Mouse (Mus musculus) forebrain, embryonic 13.5 days (tissue): ENCODE results near the gene Mlxipl. TPM values are rescaled to one million over a fixed set of nuclear protein-coding genes. Genes with fewer than 3 reads are reported as not detected.

Experiments used
- ATAC-seq: fragments of 200-750 bp; cut with Nextera tagmentation; 2 replicates; pipeline ENCODE4 v1.8.0; 2017
- H3K27ac ChIP-seq: fragments of 300-500 bp; sonication (generic); 2 replicates; pipeline ENCODE4 v1.5.1; 2015; ENCODE audit warnings: inconsistent platforms, mild to moderate bottlenecking, moderate library complexity
- H3K27me3 ChIP-seq: fragments of 300-500 bp; sonication (generic); 2 replicates; pipeline ENCODE4 v1.6.1; 2015; ENCODE audit warnings: mild to moderate bottlenecking, inconsistent platforms
- H3K36me3 ChIP-seq: fragments of 300-500 bp; sonication (generic); 2 replicates; pipeline ENCODE4 v1.6.1; 2015; ENCODE audit warnings: mild to moderate bottlenecking, inconsistent platforms; ENCODE audit not compliant: poor library complexity, severe bottlenecking
- H3K4me1 ChIP-seq: fragments of 300-500 bp; sonication (generic); 2 replicates; pipeline ENCODE4 v1.6.1; 2015; ENCODE audit warnings: inconsistent platforms
- H3K4me2 ChIP-seq: fragments of 300-500 bp; sonication (generic); 2 replicates; pipeline ENCODE4 v1.6.1; 2015; ENCODE audit warnings: inconsistent platforms, mild to moderate bottlenecking, moderate library complexity
- H3K4me3 ChIP-seq: fragments of 300-500 bp; sonication (generic); 2 replicates; pipeline ENCODE4 v1.5.1; 2015; ENCODE audit warnings: mild to moderate bottlenecking, inconsistent platforms
- H3K9ac ChIP-seq: fragments of 300-500 bp; sonication (generic); 2 replicates; pipeline ENCODE4 v1.6.1; 2015; ENCODE audit warnings: mild to moderate bottlenecking, inconsistent platforms
- H3K9me3 ChIP-seq: fragments of 300-500 bp; sonication (generic); replicated peaks from 2 replicates; pipeline ENCODE4 v1.6.1; 2016; ENCODE audit warnings: inconsistent platforms
- WGBS: fragments of 180-500 bp; shearing (Covaris S2); methylation state at CpG from one replicate; pipeline ENCODE4 v1.1.7; 2015; 5-methylcytosine and 5-hydroxymethylcytosine counted together
- polyA plus RNA-seq: library from polyadenylated mRNA; unstranded; fragments of >200 nt; fragmentation: Nextera tagmentation; extraction: Ambion mirVana; gene quantifications from 2 replicates; pipeline ENCODE4 v1.2.1, GENCODE M21; 2015

Mlxipl gene
- polyA plus RNA-seq, 1 experiment from 2014 or later = 1.6 TPM

GRCm38 (mm10) chr5:135126121-135126520 lies 36.4 kb downstream of the Mlxipl start:
- Histone ChIP-seq H3K36me3 (no peaks in the 10 kb centered on the region), H3K9ac (no peak overlapping the region), H3K9me3 (no peaks in the 10 kb centered on the region), H3K4me2 (no peak overlapping the region), H3K27ac (no peak overlapping the region), H3K27me3 (peaks cover 32% of the 10 kb centered on the region), H3K4me3 (no peak overlapping the region), H3K4me1 (no peaks in the 10 kb centered on the region)
- 68% methylated on average over 6 of the region's 6 CpGs for WGBS
- ATAC-seq = no peak

GRCm38 (mm10) chr5:135127669-135128068 lies 38.0 kb downstream of the Mlxipl start:
- ATAC-seq = no peak
- Histone ChIP-seq H3K4me3 (no peak overlapping the region), H3K4me1 (no peaks in the 10 kb centered on the region), H3K9ac (no peak overlapping the region), H3K4me2 (no peak overlapping the region), H3K9me3 (no peaks in the 10 kb centered on the region), H3K27ac (no peak overlapping the region), H3K36me3 (no peaks in the 10 kb centered on the region), H3K27me3 (peaks cover 33% of the 10 kb centered on the region)
- 74% methylated on average over 6 of the region's 6 CpGs for WGBS

GRCm38 (mm10) chr5:135129747-135130146 lies 40.1 kb downstream of the Mlxipl start:
- peaks cover 10% of the 10 kb centered on the region for H3K4me1 ChIP-seq
- H3K4me2 ChIP-seq = no peak overlapping the region
- H3K36me3 ChIP-seq = no peaks in the 10 kb centered on the region
- 90% methylated on average over 4 of the region's 4 CpGs for WGBS
- H3K9me3 ChIP-seq = no peaks in the 10 kb centered on the region
- no peak for ATAC-seq
- no peak overlapping the region for H3K4me3 ChIP-seq
- peaks cover 51% of the 10 kb centered on the region for H3K27me3 ChIP-seq
- H3K9ac ChIP-seq = no peak overlapping the region
- no peak overlapping the region for H3K27ac ChIP-seq

- peaks cover 10% of the 10 kb centered on the region for H3K4me1 ChIP-seq
- H3K36me3 ChIP-seq = no peaks in the 10 kb centered on the region
- 9% methylated on average over 26 of the region's 26 CpGs for WGBS
- no peak overlapping the region for H3K9ac ChIP-seq
- no peaks in the 10 kb centered on the region for H3K9me3 ChIP-seq
- H3K4me2 ChIP-seq = peak overlapping the region; percentile 47
- no peak for ATAC-seq
- no peak overlapping the region for H3K27ac ChIP-seq
- peaks cover 54% of the 10 kb centered on the region for H3K27me3 ChIP-seq
- peak overlapping the region; percentile 16 for H3K4me3 ChIP-seq
Measured at GRCm38 (mm10) chr5:135133736-135134405, 44.2 kb downstream of the Mlxipl start.

- Histone ChIP-seq H3K27ac (no peak overlapping the region), H3K27me3 (peaks cover 53% of the 10 kb centered on the region), H3K4me2 (peak overlapping the region; percentile 47), H3K4me3 (peak overlapping the region; percentile 16), H3K4me1 (peaks cover 10% of the 10 kb centered on the region), H3K36me3 (no peaks in the 10 kb centered on the region), H3K9ac (no peak overlapping the region), H3K9me3 (no peaks in the 10 kb centered on the region)
- 2% methylated on average over 8 of the region's 8 CpGs for WGBS
- ATAC-seq = no peak
Measured at GRCm38 (mm10) chr5:135134534-135134933, 44.8 kb downstream of the Mlxipl start.

- Histone ChIP-seq H3K4me2 (no peak overlapping the region), H3K9me3 (no peaks in the 10 kb centered on the region), H3K27ac (no peak overlapping the region), H3K4me3 (no peak overlapping the region), H3K27me3 (peaks cover 7% of the 10 kb centered on the region), H3K36me3 (no peaks in the 10 kb centered on the region), H3K4me1 (no peaks in the 10 kb centered on the region), H3K9ac (no peak overlapping the region)
- no peak for ATAC-seq
- WGBS = 86% methylated on average over 2 of the region's 2 CpGs
Measured at GRCm38 (mm10) chr5:135139881-135140280, 50.2 kb downstream of the Mlxipl start.

GRCm38 (mm10) chr5:135144469-135144868 lies 54.8 kb downstream of the Mlxipl start:
- Histone ChIP-seq H3K27me3 (no peaks in the 10 kb centered on the region), H3K4me2 (no peak overlapping the region), H3K4me1 (peaks cover 10% of the 10 kb centered on the region), H3K36me3 (no peaks in the 10 kb centered on the region), H3K9me3 (no peaks in the 10 kb centered on the region), H3K4me3 (no peak overlapping the region), H3K9ac (no peak overlapping the region), H3K27ac (no peak overlapping the region)
- ATAC-seq = no peak
- 67% methylated on average over 4 of the region's 4 CpGs for WGBS

- H3K9ac ChIP-seq = no peak overlapping the region
- ATAC-seq = no peak
- no peaks in the 10 kb centered on the region for H3K27me3 ChIP-seq
- H3K36me3 ChIP-seq = no peaks in the 10 kb centered on the region
- WGBS = 88% methylated on average over 3 of the region's 3 CpGs
- H3K4me2 ChIP-seq = no peak overlapping the region
- no peaks in the 10 kb centered on the region for H3K9me3 ChIP-seq
- H3K4me3 ChIP-seq = no peak overlapping the region
- peaks cover 18% of the 10 kb centered on the region for H3K4me1 ChIP-seq
- H3K27ac ChIP-seq = no peak overlapping the region
Measured at GRCm38 (mm10) chr5:135145532-135145931, 55.8 kb downstream of the Mlxipl start.

- Histone ChIP-seq H3K9ac (no peak overlapping the region), H3K4me3 (no peak overlapping the region), H3K4me1 (peaks cover 18% of the 10 kb centered on the region), H3K27ac (no peak overlapping the region), H3K4me2 (no peak overlapping the region), H3K9me3 (no peaks in the 10 kb centered on the region), H3K36me3 (no peaks in the 10 kb centered on the region), H3K27me3 (no peaks in the 10 kb centered on the region)
- no peak for ATAC-seq
Measured at GRCm38 (mm10) chr5:135145955-135146354, 56.3 kb downstream of the Mlxipl start.

GRCm38 (mm10) chr5:135148715-135149052 lies 59.0 kb downstream of the Mlxipl start:
- no peaks in the 10 kb centered on the region for H3K27me3 ChIP-seq
- peak overlapping the region; percentile 83 for H3K27ac ChIP-seq
- peaks cover 18% of the 10 kb centered on the region for H3K4me1 ChIP-seq
- ATAC-seq = no peak
- H3K9ac ChIP-seq = peak overlapping the region; percentile 67
- under 1% methylated on average over 13 of the region's 13 CpGs for WGBS
- H3K4me3 ChIP-seq = peak overlapping the region; percentile 69
- peak overlapping the region; percentile 78 for H3K4me2 ChIP-seq
- peaks cover 10% of the 10 kb centered on the region for H3K36me3 ChIP-seq
- no peaks in the 10 kb centered on the region for H3K9me3 ChIP-seq

GRCm38 (mm10) chr5:135149053-135149819 lies 59.5 kb downstream of the Mlxipl start, which contains the start of gene Tbl2:
Gene Tbl2 (plus strand): TSS chr5:135149657.
- Histone ChIP-seq H3K27me3 (no peaks in the 10 kb centered on the region), H3K27ac (peak within 1 kb of the TSS; percentile 83), H3K4me3 (peak within 1 kb of the TSS; percentile 69), H3K9me3 (no peaks in the 10 kb centered on the region), H3K4me2 (peak within 1 kb of the TSS; percentile 78), H3K9ac (peak within 1 kb of the TSS; percentile 80), H3K4me1 (peaks cover 18% of the 10 kb centered on the region), H3K36me3 (peaks cover 15% of the 10 kb centered on the region)
- under 1% methylated on average over 61 of the region's 63 CpGs for WGBS
- ATAC-seq = peak; percentile 98

- no peak for ATAC-seq
- H3K4me1 ChIP-seq = peaks cover 18% of the 10 kb centered on the region
- H3K9me3 ChIP-seq = no peaks in the 10 kb centered on the region
- peak overlapping the region; percentile 69 for H3K4me3 ChIP-seq
- H3K27ac ChIP-seq = peak overlapping the region; percentile 83; the same call in 1 of the 2 replicates
- peak overlapping the region; percentile 80 for H3K9ac ChIP-seq
- H3K27me3 ChIP-seq = no peaks in the 10 kb centered on the region
- peaks cover 21% of the 10 kb centered on the region for H3K36me3 ChIP-seq
- peak overlapping the region; percentile 78 for H3K4me2 ChIP-seq
- under 1% methylated on average over 19 of the region's 23 CpGs for WGBS
Measured at GRCm38 (mm10) chr5:135149820-135150178, 60.1 kb downstream of the Mlxipl start.
